In genomic region chr2:26309739-26310138, GRCm38 (mm10) we compare ENCODE assay signal across 7 mouse cellular contexts. TPM values are rescaled to one million over a fixed set of nuclear protein-coding genes. Genes with fewer than 3 reads are reported as not detected.
A peak's percentile ranks its signal among the peaks of the same experiment; 100 is the strongest.
DNase-seq lines count a peak whose midpoint lies in the region; ATAC-seq lines count a peak whose summit lies in the region.

No protein-coding gene starts in this region.

- H3K9me3 ChIP-seq in forebrain, embryonic 14.5 days (replicated peaks; ENCODE audit: control insufficient read depth, low read length) = no peaks in the 10 kb centered on the region
- H3K9me3 ChIP-seq in midbrain, embryonic 15.5 days = no peaks in the 10 kb centered on the region

- ATAC-seq in forebrain, embryonic 14.5 days = peak; percentile 71
- ATAC-seq in midbrain, embryonic 15.5 days (replicated peaks) = peak; percentile 23; the same call in 1 of the 2 replicates

- H3K4me3 ChIP-seq in forebrain, embryonic 14.5 days (ENCODE audit: low read depth, low read length) = no peak overlapping the region
- no peak overlapping the region for H3K4me3 ChIP-seq in midbrain, embryonic 15.5 days

- intact Hi-C loops in left cerebral cortex, postnatal 14 days (cut with DNase I) = no loop called here

- no peak overlapping the region for H3K9ac ChIP-seq in forebrain, embryonic 14.5 days (ENCODE audit: low read length)
- 0 out of 2 replicates have a peak overlapping the region, but pooled peaks have one; percentile 25 for H3K9ac ChIP-seq in midbrain, embryonic 15.5 days

- no peaks in the 10 kb centered on the region for H3K27me3 ChIP-seq in forebrain, embryonic 14.5 days (replicated peaks; ENCODE audit: control insufficient read depth, insufficient read depth, low read length)
- H3K27me3 ChIP-seq in midbrain, embryonic 15.5 days (replicated peaks) = no peaks in the 10 kb centered on the region

- no peaks in the 10 kb centered on the region for H3K36me3 ChIP-seq in forebrain, embryonic 14.5 days (ENCODE audit: control insufficient read depth, insufficient read depth, low read length)
- no peaks in the 10 kb centered on the region for H3K36me3 ChIP-seq in midbrain, embryonic 15.5 days (replicated peaks)

- DNase-seq in embryo, embryonic 11.5 days (ENCODE audit: low read depth, low spot score) = peak; percentile 62
- peak; percentile 45 for DNase-seq in forebrain, embryonic 14.5 days (ENCODE audit: low spot score)
- DNase-seq in kidney, postnatal 14 days = peak; percentile 71
- DNase-seq in frontal cortex, postnatal 36 days (ENCODE audit: low spot score in 2 of 2) = no peak
- no peak for DNase-seq in right cerebral cortex, adult 18-20 months
- no peak for DNase-seq in left cerebral cortex, postnatal 14 days (ENCODE audit: low spot score in 2 of 2)

- H3K27ac ChIP-seq in forebrain, embryonic 14.5 days (ENCODE audit: low read depth, low read length) = peak overlapping the region; percentile 2; the same call in 1 of the 2 replicates
- H3K27ac ChIP-seq in midbrain, embryonic 15.5 days = peak overlapping the region; percentile 31; the same call in 1 of the 2 replicates

- 0 out of 2 replicates have a peak, but pooled peaks cover 4% of the 10 kb centered on the region for H3K4me1 ChIP-seq in forebrain, embryonic 14.5 days (ENCODE audit: control insufficient read depth, insufficient read depth, low read length)
- H3K4me1 ChIP-seq in midbrain, embryonic 15.5 days = peaks cover 13% of the 10 kb centered on the region

- 19% methylated on average over 10 of the region's 10 CpGs for WGBS in forebrain, embryonic 14.5 days
- WGBS in midbrain, embryonic 15.5 days = 16% methylated on average over 10 of the region's 10 CpGs

- no peak overlapping the region for H3K4me2 ChIP-seq in forebrain, embryonic 14.5 days (ENCODE audit: low read length)
- no peak overlapping the region for H3K4me2 ChIP-seq in midbrain, embryonic 15.5 days

RNA-seq across cellular contexts. Expression of gene Gpsm1, which starts 5.6 kb away (rescaled TPM):
- polyA plus RNA-seq in forebrain, embryonic 14.5 days (2014; fragmentation: Nextera tagmentation; extraction: Ambion mirVana) = 56.0 and 63.6 TPM in 2 replicates
- 211 and 216 TPM in 2 replicates for polyA plus RNA-seq in midbrain, embryonic 15.5 days (2015; fragmentation: Nextera tagmentation; extraction: Ambion mirVana)
- 10 to 100 TPM; 60.7 to 64.2 TPM for total RNA-seq in left cerebral cortex, postnatal 14 days (2021)

RNA-seq across cellular contexts. Expression of gene Ccdc187, which starts 15.4 kb away (rescaled TPM):
- polyA plus RNA-seq in forebrain, embryonic 14.5 days (2014; fragmentation: Nextera tagmentation; extraction: Ambion mirVana) = 0.11 and 0.17 TPM in 2 replicates
- 0.18 and 0.25 TPM in 2 replicates for polyA plus RNA-seq in midbrain, embryonic 15.5 days (2015; fragmentation: Nextera tagmentation; extraction: Ambion mirVana)
- total RNA-seq in left cerebral cortex, postnatal 14 days (2021) = 1 to 10 TPM in 1 of 2 experiments, under 1 TPM in 1; 0.59 to 1.5 TPM

RNA-seq across cellular contexts. Expression of gene Dnlz, which starts 42.2 kb away (rescaled TPM):
- polyA plus RNA-seq in forebrain, embryonic 14.5 days (2014; fragmentation: Nextera tagmentation; extraction: Ambion mirVana) = 28.8 and 33.1 TPM in 2 replicates
- polyA plus RNA-seq in midbrain, embryonic 15.5 days (2015; fragmentation: Nextera tagmentation; extraction: Ambion mirVana) = 27.6 and 29.8 TPM in 2 replicates
- total RNA-seq in left cerebral cortex, postnatal 14 days (2021) = 10 to 100 TPM; 25.4 to 28.8 TPM

RNA-seq across cellular contexts. Expression of gene Card9, which starts 51.0 kb away (rescaled TPM):
- polyA plus RNA-seq in forebrain, embryonic 14.5 days (2014; fragmentation: Nextera tagmentation; extraction: Ambion mirVana) = 0.22 and 1.1 TPM in 2 replicates
- 1.6 and 2.9 TPM in 2 replicates for polyA plus RNA-seq in midbrain, embryonic 15.5 days (2015; fragmentation: Nextera tagmentation; extraction: Ambion mirVana)
- total RNA-seq in left cerebral cortex, postnatal 14 days (2021) = 1 to 10 TPM; 2.4 to 2.8 TPM

Comparison
In these comparisons a context has a peak if more than half of its experiments do, and no peak if none do; other contexts are left out.
1. DNase-seq: peak in embryo, embryonic 11.5 days (single experiment), forebrain, embryonic 14.5 days (single experiment) and kidney, postnatal 14 days (single experiment); none in frontal cortex, postnatal 36 days (0 of 2), right cerebral cortex, adult 18-20 months (single experiment) and left cerebral cortex, postnatal 14 days (0 of 2).